Mouse (Mus musculus) MEL (cell line): ENCODE results near the gene Flt3l. TPM values are rescaled to one million over a fixed set of nuclear protein-coding genes. Genes with fewer than 3 reads are reported as not detected.

Experiments
- DNase-seq: peaks from one replicate; pipeline ENCODE4 v3.0.0; 2011; ENCODE audit warnings: low read depth, low spot score
- H3K27ac ChIP-seq: 2 replicates; pipeline ENCODE4 v1.5.1; 2012; ENCODE audit warnings: low read depth, mild to moderate bottlenecking, control low read depth, low read length, moderate library complexity; ENCODE audit not compliant: control insufficient read depth
- H3K27me3 ChIP-seq, 2 experiments: fragments of 150-350 bp in 1 of 2; sonication (generic) in 1 of 2; 2 replicates each; pipeline ENCODE4 v1.6.1; 2012; ENCODE audit warnings: low read length in 2 of 2, mild to moderate bottlenecking in 2 of 2, improper control_type of control experiment in 1 of 2, moderate library complexity in 1 of 2; ENCODE audit not compliant: insufficient read depth in 2 of 2, control insufficient read depth in 1 of 2
- H3K36me3 ChIP-seq, 2 experiments: 2 replicates each; pipeline ENCODE4 v1.6.1; 2012 to 2014; ENCODE audit warnings: low read length in 2 of 2, improper control_type of control experiment in 1 of 2, inconsistent platforms in 1 of 2, mild to moderate bottlenecking in 1 of 2; ENCODE audit not compliant: insufficient read depth in 2 of 2, control insufficient read depth in 1 of 2
- H3K4me1 ChIP-seq, 2 experiments: fragments of 150-350 bp in 1 of 2; sonication (generic) in 1 of 2; 2 replicates each; pipeline ENCODE4 v1.6.1; 2012; ENCODE audit warnings: low read length in 2 of 2, improper control_type of control experiment in 1 of 2, mild to moderate bottlenecking in 1 of 2; ENCODE audit not compliant: insufficient read depth in 2 of 2, control insufficient read depth in 1 of 2
- H3K4me3 ChIP-seq, 2 experiments: fragments of 150-350 bp in 1 of 2; sonication (generic) in 1 of 2; 2 replicates each; pipeline ENCODE4 v1.5.1; 2012; ENCODE audit warnings: low read depth in 2 of 2, low read length in 2 of 2, mild to moderate bottlenecking in 2 of 2, moderate library complexity in 2 of 2, control low read depth in 1 of 2, improper control_type of control experiment in 1 of 2; ENCODE audit not compliant: control insufficient read depth in 1 of 2, insufficient read depth in 1 of 2
- H3K79me2 ChIP-seq: 2 replicates; pipeline ENCODE4 v1.6.1; 2012; ENCODE audit warnings: mild to moderate bottlenecking, low read length, moderate library complexity; ENCODE audit not compliant: control insufficient read depth, poor library complexity, insufficient read depth
- H3K9ac ChIP-seq: 2 replicates; pipeline ENCODE4 v1.6.1; 2012; ENCODE audit warnings: low read depth, mild to moderate bottlenecking, control low read depth, low read length, moderate library complexity; ENCODE audit not compliant: control insufficient read depth, poor library complexity, severe bottlenecking
- H3K9me3 ChIP-seq: fragments of 150-350 bp; sonication (generic); replicated peaks from 2 replicates; pipeline ENCODE4 v1.6.1; 2012; ENCODE audit warnings: mild to moderate bottlenecking, low read length, improper control_type of control experiment, moderate library complexity; ENCODE audit not compliant: insufficient read depth
- CHD2 ChIP-seq: IDR thresholded peaks from 2 replicates; pipeline ENCODE4 v1.6.1; 2011; ENCODE audit warnings: low read length, improper control_type of control experiment
- E2F4 ChIP-seq: IDR thresholded peaks from 2 replicates; pipeline ENCODE4 v1.6.1; 2011; ENCODE audit warnings: low read depth, low read length, improper control_type of control experiment, borderline replicate concordance
- ELF1 ChIP-seq: IDR thresholded peaks from 2 replicates; pipeline ENCODE4 v1.6.1; 2014; ENCODE audit warnings: low read depth, mild to moderate bottlenecking, inconsistent platforms, low read length, improper control_type of control experiment, moderate library complexity
- ETS1 ChIP-seq: IDR thresholded peaks from 2 replicates; pipeline ENCODE4 v1.6.1; 2012; ENCODE audit warnings: low read depth, mild to moderate bottlenecking, inconsistent platforms, low read length, improper control_type of control experiment, moderate library complexity
- GABPA ChIP-seq: IDR thresholded peaks from 2 replicates; pipeline ENCODE4 v1.6.1; 2012; ENCODE audit warnings: low read depth, mild to moderate bottlenecking, inconsistent platforms, low read length, improper control_type of control experiment, moderate library complexity
- GATA1 ChIP-seq: IDR thresholded peaks from 2 replicates; pipeline ENCODE4 v1.6.1; 2011; ENCODE audit warnings: low read depth, low read length, improper control_type of control experiment
- MAFK ChIP-seq: IDR thresholded peaks from 2 replicates; pipeline ENCODE4 v1.6.1; 2011; ENCODE audit warnings: low read depth, mild to moderate bottlenecking, low read length, improper control_type of control experiment, borderline replicate concordance
- MAX ChIP-seq: IDR thresholded peaks from 2 replicates; pipeline ENCODE4 v1.6.1; 2011; ENCODE audit warnings: low read length, improper control_type of control experiment
- MYB ChIP-seq: IDR thresholded peaks from 2 replicates; pipeline ENCODE4 v1.6.1; 2011; ENCODE audit warnings: mild to moderate bottlenecking, low read depth, low read length, improper control_type of control experiment
- MYC ChIP-seq: IDR thresholded peaks from 2 replicates; pipeline ENCODE4 v1.6.1; 2011; ENCODE audit warnings: low read depth, mild to moderate bottlenecking, low read length, improper control_type of control experiment, moderate library complexity
- NELFE ChIP-seq: IDR thresholded peaks from 2 replicates; pipeline ENCODE4 v1.6.1; 2011; ENCODE audit warnings: low read depth, low read length, improper control_type of control experiment
- NRF1 ChIP-seq: IDR thresholded peaks from 2 replicates; pipeline ENCODE4 v1.6.1; 2014; ENCODE audit warnings: low read depth, mild to moderate bottlenecking, inconsistent platforms, low read length, improper control_type of control experiment, moderate library complexity; ENCODE audit not compliant: poor library complexity, insufficient read depth, severe bottlenecking
- POLR2A ChIP-seq, 2 experiments: IDR thresholded peaks; 2 replicates each; pipeline ENCODE4 v1.6.1; 2011 to 2012; ENCODE audit warnings: low read length in 2 of 2, mild to moderate bottlenecking in 2 of 2, control low read depth in 1 of 2, improper control_type of control experiment in 1 of 2, low read depth in 1 of 2, moderate library complexity in 1 of 2; ENCODE audit not compliant: control insufficient read depth in 1 of 2, insufficient read depth in 1 of 2, poor library complexity in 1 of 2
- POLR2AphosphoS2 ChIP-seq: IDR thresholded peaks from 2 replicates; pipeline ENCODE4 v1.6.1; 2011; ENCODE audit warnings: low read length, improper control_type of control experiment
- POLR2AphosphoS5 ChIP-seq: IDR thresholded peaks from 2 replicates; pipeline ENCODE4 v1.6.1; 2012; ENCODE audit warnings: low read depth, borderline replicate concordance, mild to moderate bottlenecking, inconsistent platforms, low read length, moderate library complexity, mixed read lengths
- RCOR1 ChIP-seq: IDR thresholded peaks from 2 replicates; pipeline ENCODE4 v1.6.1; 2012; ENCODE audit warnings: low read depth, mild to moderate bottlenecking, inconsistent platforms, low read length, improper control_type of control experiment
- SMC3 ChIP-seq: IDR thresholded peaks from 2 replicates; pipeline ENCODE4 v1.6.1; 2011; ENCODE audit warnings: low read depth, low read length, improper control_type of control experiment
- TBP ChIP-seq: IDR thresholded peaks from 2 replicates; pipeline ENCODE4 v1.8.0; 2011; ENCODE audit warnings: low read depth, low read length, improper control_type of control experiment
- UBTF ChIP-seq: IDR thresholded peaks from 2 replicates; pipeline ENCODE4 v1.6.1; 2012; ENCODE audit warnings: low read depth, mild to moderate bottlenecking, inconsistent platforms, low read length, improper control_type of control experiment, moderate library complexity, borderline replicate concordance; ENCODE audit not compliant: insufficient read depth
- USF1 ChIP-seq: IDR thresholded peaks from 2 replicates; pipeline ENCODE4 v1.6.1; 2014; ENCODE audit warnings: low read depth, mild to moderate bottlenecking, inconsistent platforms, low read length, improper control_type of control experiment, moderate library complexity
- USF2 ChIP-seq, 2 experiments: IDR thresholded peaks; 2 replicates each; pipeline ENCODE4 v1.6.1; 2011 to 2012; ENCODE audit warnings: improper control_type of control experiment in 2 of 2, low read length in 2 of 2, borderline replicate concordance in 1 of 2, inconsistent platforms in 1 of 2, low read depth in 1 of 2, mild to moderate bottlenecking in 1 of 2; ENCODE audit not compliant: insufficient read depth in 1 of 2
- ZC3H11A ChIP-seq: IDR thresholded peaks from 2 replicates; pipeline ENCODE4 v1.6.1; 2012; ENCODE audit warnings: low read depth, mild to moderate bottlenecking, inconsistent platforms, low read length, improper control_type of control experiment
- ZMIZ1 ChIP-seq: IDR thresholded peaks from 2 replicates; pipeline ENCODE4 v1.6.1; 2012; ENCODE audit warnings: low read depth, mild to moderate bottlenecking, inconsistent platforms, low read length, improper control_type of control experiment, moderate library complexity
- ZNF384 ChIP-seq: IDR thresholded peaks from 2 replicates; pipeline ENCODE4 v1.6.1; 2012; ENCODE audit warnings: low read depth, mild to moderate bottlenecking, inconsistent platforms, low read length, improper control_type of control experiment
- polyA plus RNA-seq, 2 experiments: library from polyadenylated mRNA; stranded (reverse) in 1 of 2; unstranded in 1 of 2; fragments of >175 nt in 1 of 2; fragments of >200 nt in 1 of 2; gene quantifications; 2 replicates each; pipeline versions ENCODE4 v1.2.1 to v1.2.4; 2012; ENCODE audit warnings: low replicate concordance in 2 of 2, low read depth in 1 of 2; ENCODE audit not compliant: insufficient read length in 2 of 2, insufficient read depth in 1 of 2, missing spikeins in 1 of 2
- total RNA-seq: library from RNA; depleted of rRNA; stranded (reverse); fragments of 300-350 nt; gene quantifications from 2 replicates; pipeline ENCODE4 v1.2.3, GENCODE M21; 2012

The Flt3l gene
- total and polyA plus RNA-seq, 3 experiments, result 13.0 to 35.4 TPM; not detected in 1

DNA sequence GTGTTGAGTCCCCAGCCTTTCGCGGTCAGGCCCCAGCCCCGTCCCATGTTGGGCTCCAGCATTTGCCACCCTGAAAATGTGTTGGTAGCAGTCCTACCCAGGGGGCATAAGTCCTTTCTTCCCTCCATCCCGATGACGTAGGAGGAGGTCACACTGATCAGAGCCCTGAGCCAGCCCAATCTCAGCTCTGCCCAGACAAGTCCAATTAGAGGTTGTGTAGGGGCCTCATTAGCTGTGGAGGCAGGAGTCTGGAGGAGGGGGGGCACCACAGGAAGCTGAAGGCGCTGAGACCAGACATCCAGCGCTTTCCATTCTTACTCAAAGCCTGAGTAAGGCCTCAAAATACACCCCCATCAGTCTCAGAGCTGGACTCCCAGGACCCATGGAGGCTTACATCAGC lies 49.7 kb upstream of the Flt3l start:
- Histone ChIP-seq H3K4me3 (no peak overlapping the region), H3K9ac (no peak overlapping the region), H3K27me3 (no peaks in the 10 kb centered on the region), H3K27ac (no peak overlapping the region), H3K79me2 (no peaks in the 10 kb centered on the region), H3K4me1 (peaks cover 9 to 19% of the 10 kb centered on the region in 2 experiments), H3K36me3 (peaks cover 0 to 11% of the 10 kb centered on the region in 2 experiments; a peak in 2 of 4 replicates), H3K9me3 (no peaks in the 10 kb centered on the region)
- TF ChIP-seq POLR2AphosphoS5, result no peak
- no peak for TF ChIP-seq USF2 (IDR thresholded peaks at IDR 0.05; ENCODE audit: borderline replicate concordance in 1 of 2, insufficient read depth in 1 of 2, low read depth in 1 of 2, low read length in 2 of 2)
- TF ChIP-seq GATA1, result no peak
- no peak for TF ChIP-seq ZC3H11A
- no peak for TF ChIP-seq ZMIZ1
- no peak for TF ChIP-seq NELFE
- no peak for TF ChIP-seq CHD2
- TF ChIP-seq MAFK, result no peak
- no peak for TF ChIP-seq MYC
- no peak for TF ChIP-seq RCOR1
- TF ChIP-seq USF1, result no peak
- TF ChIP-seq POLR2A (IDR thresholded peaks at IDR 0.05; ENCODE audit: control insufficient read depth in 1 of 2, insufficient read depth in 1 of 2, low read depth in 1 of 2, low read length in 2 of 2, poor library complexity in 1 of 2), result no peak
- no peak for TF ChIP-seq NRF1
- no peak for DNase-seq

GRCm38 (mm10) chr7:45183672-45184071 lies 47.4 kb upstream of the Flt3l start:
- H3K79me2 ChIP-seq, result no peaks in the 10 kb centered on the region
- H3K36me3 ChIP-seq, result peaks cover 0 to 3% of the 10 kb centered on the region in 2 experiments; a peak in 2 of 4 replicates
- no peak overlapping the region for H3K4me3 ChIP-seq
- no peak for TF ChIP-seq MAX
- no peak for TF ChIP-seq ELF1
- TF ChIP-seq E2F4, result no peak
- no peak for TF ChIP-seq GABPA
- no peak for TF ChIP-seq POLR2AphosphoS2
- no peak for TF ChIP-seq ZMIZ1
- TF ChIP-seq ZNF384, result no peak
- no peak for TF ChIP-seq UBTF
- TF ChIP-seq USF1, result no peak
- TF ChIP-seq SMC3, result no peak
- TF ChIP-seq ETS1, result no peak
- TF ChIP-seq TBP, result no peak
- no peak for TF ChIP-seq MYB
- TF ChIP-seq CHD2, result no peak
- H3K4me1 ChIP-seq, result peaks cover 0 to 5% of the 10 kb centered on the region in 2 experiments; a peak in 2 of 4 replicates
- no peak overlapping the region for H3K27ac ChIP-seq
- no peak overlapping the region for H3K9ac ChIP-seq
- DNase-seq, result no peak
- H3K9me3 ChIP-seq, result no peaks in the 10 kb centered on the region
- H3K27me3 ChIP-seq, result no peaks in the 10 kb centered on the region
